Mouse (Mus musculus) kidney, embryonic 16.5 days (tissue): ENCODE measurements around the gene Ptger3. TPM values are rescaled to one million over a fixed set of nuclear protein-coding genes. Genes with fewer than 3 reads are reported as not detected.
A peak's percentile ranks its signal among the peaks of the same experiment; 100 is the strongest.

Experiments
- ATAC-seq: fragments of 200-750 bp; cut with Nextera tagmentation; 2 replicates; pipeline ENCODE4 v1.8.0; 2017; ENCODE audit warnings: moderate TSS enrichment; ENCODE audit not compliant: low FRiP score, low TSS enrichment
- H3K27ac ChIP-seq: fragments of 300-500 bp; sonication (generic); 2 replicates; pipeline ENCODE4 v1.5.1; 2014; ENCODE audit warnings: low read length
- H3K27me3 ChIP-seq: fragments of 300-500 bp; sonication (generic); 2 replicates; pipeline ENCODE4 v1.6.1; 2014; ENCODE audit warnings: low read length, control low read depth, mixed read lengths; ENCODE audit not compliant: insufficient read depth
- H3K36me3 ChIP-seq: fragments of 300-500 bp; sonication (generic); 2 replicates; pipeline ENCODE4 v1.6.1; 2014; ENCODE audit warnings: low read length, control low read depth, mixed read lengths; ENCODE audit not compliant: insufficient read depth
- H3K4me1 ChIP-seq: fragments of 300-500 bp; sonication (generic); 2 replicates; pipeline ENCODE4 v1.6.1; 2014; ENCODE audit warnings: low read length, control low read depth, mixed read lengths; ENCODE audit not compliant: insufficient read depth
- H3K4me2 ChIP-seq: fragments of 300-500 bp; sonication (generic); replicated peaks from 2 replicates; pipeline ENCODE4 v1.6.1; 2014; ENCODE audit warnings: low read depth, low read length
- H3K4me3 ChIP-seq: fragments of 300-500 bp; sonication (generic); 2 replicates; pipeline ENCODE4 v1.5.1; 2014; ENCODE audit warnings: mild to moderate bottlenecking, low read length
- H3K9ac ChIP-seq: fragments of 300-500 bp; sonication (generic); replicated peaks from 2 replicates; pipeline ENCODE4 v1.6.1; 2014; ENCODE audit warnings: low read length
- H3K9me3 ChIP-seq: fragments of 300-500 bp; sonication (generic); 2 replicates; pipeline ENCODE4 v1.6.1; 2016; ENCODE audit warnings: low read length, control low read depth
- WGBS: fragments of 180-500 bp; shearing (Covaris S2); extraction: QIAGEN DNeasy Blood & Tissue Kit; methylation state at CpG from one replicate; pipeline ENCODE4 v1.1.7; 2014; 5-methylcytosine and 5-hydroxymethylcytosine counted together
- polyA plus RNA-seq: library from polyadenylated mRNA; unstranded; fragments of >200 nt; fragmentation: Nextera tagmentation; extraction: Ambion mirVana; gene quantifications from 2 replicates; pipeline ENCODE4 v1.2.1, GENCODE M21; 2015

Gene Ptger3
- polyA plus RNA-seq, 1 experiment from 2014 or later = 7.4 TPM

DNA sequence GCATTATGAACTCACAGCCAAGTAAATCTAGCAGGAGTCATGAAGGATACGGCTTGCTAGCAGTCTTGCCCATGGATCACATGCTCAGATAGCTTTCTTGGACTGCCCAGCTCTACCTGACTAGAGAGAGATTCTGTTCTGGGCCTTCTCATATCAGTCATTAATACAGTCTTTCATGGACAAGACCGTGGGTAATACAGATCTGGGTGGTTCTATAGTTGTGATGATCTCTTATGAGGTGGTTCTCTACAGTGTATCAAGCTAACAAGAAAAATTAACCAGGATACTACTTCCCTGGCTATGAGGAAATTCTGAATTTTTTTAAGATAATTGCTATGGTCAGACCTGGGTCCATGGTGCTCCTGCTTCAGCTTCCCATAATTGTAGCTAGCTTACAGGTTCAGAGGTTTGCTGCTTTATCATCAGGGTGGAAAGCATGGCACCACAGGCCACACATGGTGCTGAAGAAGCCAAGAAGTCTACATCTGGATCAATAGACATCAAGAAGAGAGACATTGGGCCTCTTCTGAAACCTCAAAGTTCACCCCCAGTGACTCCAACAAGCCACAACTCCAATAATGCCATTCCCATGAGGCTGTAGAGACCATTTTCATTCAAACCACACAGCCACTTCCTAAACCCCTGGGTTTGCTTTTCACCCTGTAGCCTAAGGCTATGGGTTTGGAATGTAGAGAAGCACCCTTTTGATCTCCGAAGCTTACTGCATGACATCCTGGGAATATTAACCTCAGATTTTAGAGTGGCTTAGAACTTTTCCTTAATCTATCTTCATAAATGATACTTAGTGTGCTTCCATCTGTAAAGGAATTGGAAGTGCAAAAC lies 16.7 kb upstream of the Ptger3 start:
- H3K27ac ChIP-seq = no peak overlapping the region
- no peak; the same call in 1 of the 2 replicates for ATAC-seq
- no peak overlapping the region for H3K4me2 ChIP-seq
- H3K9ac ChIP-seq = no peak overlapping the region
- H3K4me3 ChIP-seq = no peak overlapping the region
- no peaks in the 10 kb centered on the region for H3K9me3 ChIP-seq
- peaks cover 32% of the 10 kb centered on the region for H3K36me3 ChIP-seq
- no peaks in the 10 kb centered on the region for H3K27me3 ChIP-seq
- H3K4me1 ChIP-seq = no peaks in the 10 kb centered on the region
- 95% methylated on average over 3 of the region's 3 CpGs for WGBS

DNA sequence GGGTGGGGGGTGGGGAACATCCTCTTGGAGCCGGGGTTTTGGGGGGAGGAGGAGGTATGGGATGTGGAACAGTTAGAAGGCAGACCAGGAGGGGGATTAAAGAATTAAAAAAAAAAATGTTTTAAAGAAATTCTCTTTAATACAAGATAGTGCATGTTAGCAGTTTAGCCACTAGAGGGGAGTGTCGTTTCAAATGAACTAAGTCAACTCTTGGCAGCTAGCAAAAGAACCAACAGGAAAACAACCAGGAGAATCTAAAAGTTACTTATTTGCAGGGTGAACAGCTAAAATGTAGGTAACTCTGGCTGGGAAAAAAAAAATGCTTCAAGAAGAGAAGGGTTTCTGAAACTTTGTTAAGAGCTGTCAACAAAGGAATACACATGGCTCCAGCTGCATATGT lies 1.5 kb upstream of the Ptger3 start:
- H3K36me3 ChIP-seq = no peaks in the 10 kb centered on the region
- peaks cover 36% of the 10 kb centered on the region for H3K27me3 ChIP-seq
- H3K4me3 ChIP-seq = no peak overlapping the region
- H3K27ac ChIP-seq = no peak overlapping the region
- peaks cover 11% of the 10 kb centered on the region; the same call in 1 of the 2 replicates for H3K4me1 ChIP-seq
- no peaks in the 10 kb centered on the region for H3K9me3 ChIP-seq
- no peak overlapping the region for H3K9ac ChIP-seq
- WGBS = 9% methylated on average over 2 of the region's 2 CpGs
- ATAC-seq = no peak
- no peak overlapping the region for H3K4me2 ChIP-seq

DNA sequence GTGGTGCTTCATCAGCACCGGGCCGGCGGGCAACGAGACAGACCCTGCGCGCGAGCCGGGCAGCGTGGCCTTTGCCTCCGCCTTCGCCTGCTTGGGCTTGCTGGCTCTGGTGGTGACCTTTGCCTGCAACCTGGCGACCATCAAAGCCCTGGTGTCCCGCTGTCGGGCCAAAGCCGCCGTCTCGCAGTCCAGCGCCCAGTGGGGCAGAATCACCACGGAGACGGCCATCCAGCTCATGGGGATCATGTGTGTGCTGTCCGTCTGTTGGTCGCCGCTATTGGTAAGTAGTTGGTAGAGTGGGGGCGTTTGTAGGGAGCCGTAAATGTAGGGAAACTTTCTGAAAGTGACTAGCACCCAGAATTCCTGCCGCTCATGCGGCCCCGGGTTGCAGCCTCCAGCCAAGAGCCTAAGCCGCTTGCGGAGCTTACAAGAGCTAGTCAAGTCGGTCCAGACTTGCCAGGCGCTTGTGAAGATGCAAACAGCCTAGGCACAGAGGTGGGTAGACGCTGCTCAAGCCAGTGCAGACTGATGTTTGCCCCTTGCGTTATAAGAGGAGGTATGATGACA lies 957 bp downstream of the Ptger3 start:
- H3K27ac ChIP-seq = no peak overlapping the region
- 1% methylated on average over 33 of the region's 34 CpGs for WGBS

DNA sequence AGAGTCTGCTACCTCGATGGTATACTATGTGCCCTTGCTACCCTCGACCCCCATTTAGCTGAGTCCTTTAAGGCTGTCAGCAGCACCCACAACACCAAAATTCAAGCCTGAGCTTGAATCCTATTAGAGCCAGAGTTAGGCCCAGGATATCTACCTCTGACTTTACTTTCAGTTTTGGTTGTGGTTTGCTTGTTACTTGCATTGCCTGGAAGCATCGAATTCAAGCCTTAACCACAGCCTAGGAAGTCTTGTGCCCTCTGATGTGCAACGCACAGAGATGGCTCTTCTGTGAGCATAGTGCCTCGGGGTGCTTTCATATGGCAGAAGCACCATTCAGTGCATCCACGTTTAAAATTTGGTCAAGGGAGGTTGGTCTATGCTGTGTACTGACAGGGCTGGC lies 5.3 kb downstream of the Ptger3 start:
- H3K36me3 ChIP-seq = no peaks in the 10 kb centered on the region
- peaks cover 8% of the 10 kb centered on the region; the same call in 1 of the 2 replicates for H3K4me1 ChIP-seq
- H3K4me2 ChIP-seq = no peak overlapping the region
- no peaks in the 10 kb centered on the region for H3K9me3 ChIP-seq
- 76% methylated on average over 6 of the region's 6 CpGs for WGBS
- H3K9ac ChIP-seq = no peak overlapping the region
- no peak overlapping the region for H3K4me3 ChIP-seq
- ATAC-seq = no peak
- H3K27ac ChIP-seq = no peak overlapping the region
- H3K27me3 ChIP-seq = peaks cover 28% of the 10 kb centered on the region

More for the DNA sequence above, 957 bp downstream of the Ptger3 start:
- Histone ChIP-seq H3K9me3 (no peaks in the 10 kb centered on the region), H3K36me3 (no peaks in the 10 kb centered on the region), H3K27me3 (peaks cover 40% of the 10 kb centered on the region), H3K9ac (peak overlapping the region; percentile 45), H3K4me1 (peaks cover 11% of the 10 kb centered on the region; the same call in 1 of the 2 replicates), H3K4me3 (peak overlapping the region; percentile 56), H3K4me2 (peak overlapping the region; percentile 93)
- ATAC-seq = no peak; the same call in 1 of the 2 replicates

DNA sequence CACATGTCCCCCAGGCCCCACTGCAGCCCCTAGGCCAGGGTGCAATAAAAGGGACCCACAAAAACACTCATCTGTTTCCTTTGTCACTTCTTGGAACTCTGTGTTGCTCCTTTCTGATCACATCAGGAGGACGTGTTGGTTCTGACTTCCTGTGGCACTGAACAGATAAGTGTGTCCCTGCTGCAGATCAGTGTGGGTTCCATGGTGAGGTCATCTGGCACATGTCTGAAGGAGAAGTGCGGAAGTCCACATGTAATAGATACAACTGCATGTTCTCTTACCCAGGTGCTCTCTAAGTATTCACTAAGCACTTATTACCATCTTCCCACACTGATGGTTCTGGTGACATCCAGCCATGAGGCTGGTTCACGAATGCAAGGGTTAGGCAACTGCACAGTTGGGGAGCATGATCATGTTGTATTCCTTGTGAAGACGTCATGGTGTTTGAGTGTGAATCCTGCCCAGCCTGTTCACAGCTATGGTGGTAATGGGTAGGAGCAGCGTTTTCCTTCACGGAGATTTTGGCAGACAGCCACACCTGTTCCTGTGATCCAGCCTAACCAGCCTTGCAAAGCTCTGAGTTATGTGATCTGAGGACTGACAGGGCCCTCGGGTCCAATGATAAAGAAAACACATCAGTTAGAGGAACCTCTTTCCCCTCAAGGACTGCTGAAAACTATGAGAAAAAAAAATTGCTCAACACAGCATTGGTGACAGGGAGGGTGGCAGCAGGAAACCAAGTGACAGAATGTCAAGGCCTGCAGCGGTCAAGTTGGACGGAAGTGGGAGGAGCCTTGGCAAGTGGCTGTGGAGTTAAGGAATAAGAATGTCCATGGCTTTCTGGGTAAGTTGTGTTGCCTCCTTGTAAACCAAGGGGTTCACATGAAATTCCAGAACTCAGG lies 9.0 kb downstream of the Ptger3 start:
- Histone ChIP-seq H3K36me3 (no peaks in the 10 kb centered on the region), H3K9ac (no peak overlapping the region), H3K4me2 (no peak overlapping the region), H3K27ac (no peak overlapping the region), H3K4me3 (no peak overlapping the region), H3K27me3 (peaks cover under 1% of the 10 kb centered on the region; the same call in 1 of the 2 replicates), H3K9me3 (no peaks in the 10 kb centered on the region), H3K4me1 (0 out of 2 replicates have a peak, but pooled peaks cover 3% of the 10 kb centered on the region)
- ATAC-seq = no peak
- 57% methylated on average over 9 of the region's 9 CpGs for WGBS

DNA sequence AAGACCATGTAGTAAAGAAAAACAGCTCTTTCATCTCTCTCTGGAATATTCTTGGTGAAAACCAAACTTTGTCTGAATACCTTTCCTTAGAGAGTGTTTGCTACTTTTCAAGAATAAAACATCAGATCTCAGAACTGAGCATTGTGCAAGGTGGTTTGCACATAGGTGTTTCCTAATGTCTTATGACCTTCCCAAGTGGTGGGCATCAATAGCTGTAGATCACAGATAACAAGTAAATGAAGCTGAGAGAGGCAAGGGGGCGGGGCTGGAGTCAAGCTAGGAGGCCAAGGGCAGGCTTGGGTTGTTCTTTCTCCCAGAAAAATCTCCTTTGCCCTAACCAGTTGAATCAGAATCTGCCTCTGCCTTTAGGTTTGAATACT lies 9.6 kb downstream of the Ptger3 start:
- H3K4me1 ChIP-seq = 0 out of 2 replicates have a peak, but pooled peaks cover 3% of the 10 kb centered on the region
- H3K4me2 ChIP-seq = no peak overlapping the region
- no peak overlapping the region for H3K9ac ChIP-seq
- no peaks in the 10 kb centered on the region for H3K36me3 ChIP-seq
- no peak for ATAC-seq
- H3K27me3 ChIP-seq = no peaks in the 10 kb centered on the region
- H3K4me3 ChIP-seq = no peak overlapping the region
- no peak overlapping the region for H3K27ac ChIP-seq
- H3K9me3 ChIP-seq = no peaks in the 10 kb centered on the region
- 80% methylated on average over 1 of the region's 1 CpGs for WGBS

DNA sequence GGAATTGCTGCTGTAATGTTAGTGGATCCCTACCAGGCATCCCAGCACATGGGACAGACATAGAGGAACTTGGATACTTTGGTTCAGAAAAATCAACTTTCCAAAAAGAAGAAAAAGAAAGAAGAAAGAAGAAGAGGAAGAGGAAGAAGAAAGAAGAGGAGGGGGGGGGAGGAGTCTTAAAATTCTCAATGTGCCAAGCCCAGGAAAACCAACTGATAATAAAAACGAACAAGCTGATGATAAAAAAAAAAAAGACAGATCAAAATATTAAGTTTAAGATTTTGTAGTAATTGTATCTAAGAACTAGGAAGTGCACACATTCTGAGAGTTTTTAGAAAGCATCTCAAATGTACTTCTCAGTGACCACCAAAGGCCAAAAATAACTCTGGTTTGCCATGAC lies 10.2 kb downstream of the Ptger3 start:
- no peak overlapping the region for H3K27ac ChIP-seq
- H3K36me3 ChIP-seq = no peaks in the 10 kb centered on the region
- no peak overlapping the region for H3K9ac ChIP-seq
- WGBS = 88% methylated on average over 1 of the region's 1 CpGs
- no peak overlapping the region for H3K4me3 ChIP-seq
- H3K27me3 ChIP-seq = no peaks in the 10 kb centered on the region
- H3K4me2 ChIP-seq = no peak overlapping the region
- 0 out of 2 replicates have a peak, but pooled peaks cover 3% of the 10 kb centered on the region for H3K4me1 ChIP-seq
- no peak for ATAC-seq
- H3K9me3 ChIP-seq = no peaks in the 10 kb centered on the region

DNA sequence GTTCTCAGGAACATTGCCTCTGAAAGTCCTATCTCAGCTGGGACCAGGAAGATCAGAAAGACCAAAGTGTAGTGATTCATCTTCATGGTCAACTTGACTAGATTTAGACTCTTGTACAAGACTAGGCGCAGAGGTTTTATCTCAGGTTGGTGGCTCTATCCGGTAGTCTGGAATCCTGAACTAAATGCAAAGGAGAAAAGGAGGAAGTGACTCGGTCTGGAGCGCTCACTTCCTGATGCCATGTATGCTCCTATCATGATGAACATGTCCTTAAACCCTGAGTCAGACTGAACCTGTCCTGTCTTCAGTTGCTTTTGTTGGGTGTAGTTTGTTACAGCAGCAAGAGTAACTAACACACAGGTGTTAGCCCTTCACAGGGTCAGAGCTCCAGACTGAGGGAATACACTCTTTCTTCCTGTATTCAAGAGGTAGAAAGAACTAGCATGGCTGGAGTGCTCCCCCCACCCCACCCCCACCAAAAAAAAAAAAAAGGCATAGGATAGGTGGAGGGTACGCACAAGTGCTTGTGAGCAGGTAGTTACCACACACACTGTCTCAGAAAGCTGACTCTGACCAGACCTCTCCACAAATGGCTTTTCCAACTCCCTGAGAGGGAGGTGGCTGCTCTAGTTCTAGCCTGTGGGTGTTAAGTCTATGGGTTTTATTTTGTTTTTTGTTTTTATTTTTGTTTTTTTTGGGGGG lies 11.9 kb downstream of the Ptger3 start:
- ATAC-seq = no peak

DNA sequence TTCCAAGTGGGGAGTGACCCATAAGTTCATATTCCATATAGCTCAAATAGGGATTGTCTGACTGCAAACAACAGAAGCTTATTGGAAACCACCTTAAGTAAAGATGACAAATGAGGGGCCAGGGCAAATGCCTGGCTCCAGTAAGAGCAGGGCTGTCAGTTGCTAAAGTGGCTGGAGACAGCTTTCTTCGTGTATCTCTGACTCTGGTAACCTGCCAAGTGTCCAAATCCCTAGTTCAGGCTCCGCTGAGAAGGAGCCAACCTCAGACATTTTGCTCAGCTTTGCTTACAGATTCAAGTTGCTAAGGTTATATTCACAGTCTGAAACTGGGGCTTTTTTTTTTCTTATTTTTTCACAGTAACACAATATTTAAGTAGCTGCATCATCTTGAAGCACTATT lies 12.7 kb downstream of the Ptger3 start:
- H3K27me3 ChIP-seq = no peaks in the 10 kb centered on the region
- H3K36me3 ChIP-seq = no peaks in the 10 kb centered on the region
- no peak overlapping the region for H3K4me3 ChIP-seq
- H3K27ac ChIP-seq = no peak overlapping the region
- H3K4me1 ChIP-seq = 0 out of 2 replicates have a peak, but pooled peaks cover 3% of the 10 kb centered on the region
- no peaks in the 10 kb centered on the region for H3K9me3 ChIP-seq
- no peak overlapping the region for H3K9ac ChIP-seq
- no peak overlapping the region for H3K4me2 ChIP-seq
- 63% methylated on average over 2 of the region's 2 CpGs for WGBS
- ATAC-seq = no peak

More for the DNA sequence above, 11.9 kb downstream of the Ptger3 start:
- Histone ChIP-seq H3K27ac (no peak overlapping the region), H3K9ac (no peak overlapping the region), H3K4me2 (no peak overlapping the region), H3K27me3 (no peaks in the 10 kb centered on the region), H3K36me3 (no peaks in the 10 kb centered on the region), H3K4me3 (no peak overlapping the region), H3K4me1 (0 out of 2 replicates have a peak, but pooled peaks cover 3% of the 10 kb centered on the region), H3K9me3 (no peaks in the 10 kb centered on the region)
- WGBS = 88% methylated on average over 5 of the region's 5 CpGs
